Mouse (Mus musculus): Measurements from ENCODE around the gene Hoxb1.

The Hoxb1 gene

DNA sequence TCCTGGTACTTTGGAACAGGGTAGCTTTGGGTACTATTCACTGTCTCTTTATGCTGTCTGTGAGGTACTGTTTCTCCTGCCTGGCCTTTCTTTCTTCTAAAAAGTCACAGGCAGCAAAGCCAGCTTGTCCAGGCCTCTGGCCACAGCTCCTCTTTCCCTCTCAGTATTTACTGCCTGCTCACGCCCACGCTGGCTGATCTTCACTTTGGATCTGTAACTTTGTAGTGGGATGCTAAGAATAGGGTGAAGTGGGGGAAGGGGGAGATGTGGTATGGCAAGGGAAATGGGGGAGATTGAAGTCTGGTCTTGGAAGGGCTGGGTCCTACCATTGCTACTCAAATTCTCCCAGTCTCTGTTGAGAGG lies 31.6 kb upstream of the Hoxb1 start:
- no peak for DNase-seq (ENCODE audit: inconsistent ontology term)

DNA sequence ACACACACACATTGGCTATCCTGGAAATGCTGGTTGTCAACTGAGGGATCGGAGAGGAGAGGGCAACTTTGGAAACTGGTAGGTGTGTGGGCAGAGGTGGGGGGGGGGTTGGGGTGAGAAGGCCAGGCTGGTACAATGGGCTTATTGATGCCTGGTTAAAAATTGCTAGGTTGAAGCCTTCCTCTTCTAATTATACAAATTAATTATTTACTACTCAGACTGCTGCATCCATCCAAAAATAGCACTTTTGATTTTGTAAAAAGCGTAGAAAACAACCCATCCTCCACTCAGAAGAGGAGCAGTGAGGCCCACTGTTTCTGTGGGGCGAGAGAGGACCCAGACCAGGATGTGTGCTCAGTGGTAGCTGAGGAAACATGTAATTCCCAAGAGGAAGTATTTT lies 30.6 kb upstream of the Hoxb1 start:
- DNase-seq (ENCODE audit: inconsistent ontology term) = no peak

DNA sequence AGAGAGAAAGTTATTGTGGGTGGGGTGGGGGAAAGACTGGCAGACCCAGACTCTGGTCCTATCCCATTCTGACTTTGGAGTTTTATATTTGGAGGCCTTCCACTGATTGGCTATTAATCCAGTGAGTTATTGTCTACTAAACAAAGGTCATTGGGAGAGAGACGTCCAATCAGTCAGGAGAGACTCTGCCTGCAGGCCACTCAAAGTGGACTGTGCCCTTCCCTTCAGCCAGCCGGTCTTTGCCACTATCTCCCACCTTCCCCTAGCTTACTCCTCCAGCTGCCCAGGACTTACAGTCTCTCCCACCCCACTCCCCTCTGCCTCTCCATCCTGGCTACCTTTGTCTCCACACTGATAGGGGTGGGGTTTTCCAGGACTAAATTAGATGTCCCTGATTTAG lies 29.0 kb upstream of the Hoxb1 start:
- DNase-seq (ENCODE audit: inconsistent ontology term) = no peak

DNA sequence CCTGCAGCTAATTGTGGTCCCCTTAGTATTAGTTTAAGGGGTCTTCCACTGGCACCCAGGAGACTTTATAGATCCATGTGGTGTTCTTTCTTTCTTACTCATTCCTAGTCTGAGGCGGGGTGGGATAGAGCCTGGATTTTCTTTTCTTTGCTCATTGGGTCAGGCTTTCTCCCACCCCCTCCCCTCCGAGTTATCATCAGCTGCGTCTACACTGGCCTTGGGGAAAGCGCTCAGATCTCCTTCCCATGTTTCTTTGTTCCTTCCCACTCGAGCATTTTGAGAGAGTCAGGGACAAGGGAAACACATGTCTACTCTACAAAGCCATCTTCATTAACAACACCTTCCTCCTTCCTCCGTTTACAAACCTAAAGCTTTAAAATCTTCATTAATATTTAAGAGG lies 28.5 kb upstream of the Hoxb1 start:
- DNase-seq (ENCODE audit: inconsistent ontology term) = no peak

DNA sequence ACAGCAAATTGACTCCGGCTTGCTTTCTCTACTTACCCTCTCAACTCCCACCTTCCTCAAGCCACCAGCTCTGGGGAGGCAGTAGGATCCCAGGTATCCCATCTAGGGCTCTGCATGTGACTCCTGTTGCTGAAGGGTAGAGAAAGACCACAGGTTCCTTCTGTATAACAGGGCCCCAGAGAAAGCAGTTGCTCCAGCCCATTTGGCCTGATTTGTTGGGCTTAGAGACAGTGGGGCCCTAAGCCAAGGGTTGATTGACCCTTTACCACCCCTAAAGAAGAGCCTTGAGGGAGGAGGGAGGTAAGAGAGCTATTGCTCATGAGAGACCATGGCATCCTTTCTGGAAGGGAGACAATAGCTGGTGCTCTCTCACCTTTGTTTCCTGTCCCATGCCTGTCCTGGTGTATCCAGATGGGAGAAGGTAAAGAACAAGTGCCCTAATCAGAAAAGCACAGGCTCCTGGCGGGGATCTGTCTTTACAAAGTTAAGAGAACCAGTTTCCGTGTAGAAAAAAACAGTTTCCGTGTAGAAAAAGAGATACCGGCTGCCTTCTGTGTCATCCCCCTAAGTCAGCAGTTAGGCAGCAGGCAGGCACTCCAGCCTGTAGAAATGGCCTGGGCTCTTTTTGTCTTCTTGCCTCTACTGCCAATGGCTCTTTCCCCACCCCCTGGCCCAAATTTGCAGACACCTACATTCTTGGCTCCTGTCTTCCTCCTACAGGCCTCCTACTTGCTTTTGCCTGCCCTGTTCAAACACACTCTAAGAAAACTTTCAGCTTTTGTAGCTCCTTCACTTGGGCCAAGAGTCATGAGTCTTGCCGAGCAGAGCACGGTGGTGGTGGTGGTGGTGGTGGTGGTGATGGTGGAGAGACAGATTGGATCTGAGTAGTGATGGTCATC lies 26.3 kb upstream of the Hoxb1 start:
- no peak for DNase-seq (ENCODE audit: inconsistent ontology term)

DNA sequence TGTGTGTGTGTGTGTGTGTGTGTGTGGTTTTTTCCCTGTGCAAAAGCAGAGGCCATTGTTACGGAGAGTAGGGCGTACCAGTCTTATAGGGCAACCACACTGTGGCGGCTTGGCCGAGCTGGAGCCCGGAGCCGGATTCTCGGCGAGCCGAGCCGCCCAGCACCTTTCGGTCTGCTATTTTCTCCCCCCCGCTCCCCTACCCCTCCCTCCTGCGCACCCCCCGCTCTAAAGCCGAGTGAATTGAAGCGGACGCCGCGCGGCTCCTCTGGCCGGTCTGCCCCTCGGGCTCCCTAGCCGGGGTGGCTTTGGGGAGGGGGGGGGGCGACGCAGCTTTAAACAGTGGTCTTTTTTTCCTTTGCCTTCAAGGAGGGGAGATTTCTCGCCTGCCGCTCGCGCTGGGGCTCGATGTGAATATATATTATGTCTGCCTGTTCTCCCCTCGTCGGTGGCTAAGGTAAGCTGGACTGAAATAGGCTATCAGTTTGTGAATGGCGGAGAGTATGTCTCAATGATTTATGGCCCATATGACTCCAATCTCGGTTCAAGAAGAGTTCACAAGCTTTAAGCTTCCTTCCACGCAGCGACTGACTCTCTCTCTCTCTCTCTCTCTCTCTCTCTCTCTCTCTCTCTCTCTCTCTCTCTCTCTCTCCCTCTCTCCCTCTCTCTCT lies 24.7 kb upstream of the Hoxb1 start:
- no peak for DNase-seq (ENCODE audit: inconsistent ontology term)

DNA sequence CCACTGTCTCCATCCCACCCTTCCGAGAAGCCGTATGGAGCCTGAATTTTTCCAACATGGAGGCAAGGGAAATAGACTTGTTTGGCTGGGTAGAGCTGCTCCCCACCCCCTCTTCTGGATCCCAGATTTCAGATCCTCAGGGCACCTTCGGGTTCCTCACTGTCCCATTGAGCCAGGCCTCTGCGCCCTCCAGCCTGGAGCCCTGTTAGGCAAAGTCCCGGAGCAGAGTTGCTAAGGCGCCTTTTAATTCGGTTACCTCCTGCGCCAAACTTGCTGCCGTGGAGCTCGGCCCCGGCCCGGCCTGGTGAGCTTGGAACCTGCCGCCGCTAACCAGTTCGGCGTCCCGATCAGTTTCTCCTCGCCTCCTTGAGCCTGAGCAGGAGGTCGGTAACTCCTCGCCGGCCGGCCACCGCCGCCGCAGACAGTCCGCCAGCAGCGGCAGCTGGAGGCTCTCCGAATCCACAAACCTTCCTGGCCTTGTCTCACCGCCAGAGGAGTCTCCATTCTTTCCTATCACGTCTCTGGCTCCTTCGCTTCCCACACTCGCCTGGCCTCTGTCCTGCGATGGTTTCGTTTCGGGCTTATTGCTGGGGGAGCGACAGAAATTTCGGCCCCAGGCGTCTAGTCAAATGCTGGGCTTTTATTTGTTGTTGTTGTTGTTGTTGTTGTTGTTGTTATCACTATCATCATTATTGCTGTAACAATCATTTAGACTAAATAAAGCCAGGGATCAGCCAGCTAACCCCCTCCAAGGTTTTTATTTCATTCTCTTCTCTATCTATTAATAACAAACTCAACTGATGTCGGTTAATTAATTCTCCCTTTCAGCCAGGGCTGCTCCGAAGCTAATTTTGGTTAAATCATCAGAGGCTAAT lies 23.6 kb upstream of the Hoxb1 start:
- peak; percentile 40 for DNase-seq (ENCODE audit: inconsistent ontology term)

DNA sequence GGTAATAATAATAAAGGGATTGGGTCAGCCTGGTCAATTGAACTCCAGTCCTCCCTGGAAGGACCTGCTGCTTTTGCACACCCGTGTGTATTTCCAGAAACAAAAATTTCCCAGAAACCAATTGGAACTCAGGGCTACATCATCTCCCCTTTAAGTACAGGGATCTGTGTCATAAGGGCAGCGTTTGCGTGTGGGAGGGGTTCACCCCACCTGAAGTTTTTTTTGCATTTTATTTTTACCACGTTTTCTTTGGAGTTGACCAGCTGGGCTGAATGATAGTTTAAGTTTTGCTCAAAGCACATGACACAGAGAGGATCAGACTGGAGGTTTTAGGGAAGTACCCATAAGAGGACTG lies 23.0 kb upstream of the Hoxb1 start:
- DNase-seq (ENCODE audit: inconsistent ontology term) = no peak

DNA sequence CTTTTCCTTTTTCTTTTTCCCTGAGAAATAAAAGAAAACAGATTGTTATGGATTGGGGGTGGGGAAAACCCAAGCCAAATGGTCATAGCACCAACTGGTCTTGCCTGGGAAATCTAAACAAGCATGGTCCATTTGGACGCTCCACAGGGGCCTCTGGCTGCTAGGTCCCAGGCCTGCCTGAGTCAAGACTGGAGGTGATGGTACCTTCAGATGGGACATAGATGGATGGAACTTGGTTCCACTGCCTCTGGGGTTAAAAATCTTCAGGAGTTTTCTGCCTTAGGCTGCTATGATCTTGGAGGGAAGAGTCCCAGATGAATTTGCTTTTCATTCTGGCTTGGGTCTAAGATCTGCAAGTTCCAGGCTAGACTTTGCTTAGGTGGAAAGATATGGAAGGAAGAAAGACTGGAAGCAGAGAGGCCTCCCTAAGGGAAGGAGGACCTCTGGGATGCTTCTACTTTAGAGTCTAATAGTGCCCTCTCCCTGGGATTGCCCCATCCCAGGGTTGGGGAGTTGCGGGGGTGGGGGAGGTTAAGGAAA lies 22.3 kb upstream of the Hoxb1 start:
- DNase-seq (ENCODE audit: inconsistent ontology term) = no peak

DNA sequence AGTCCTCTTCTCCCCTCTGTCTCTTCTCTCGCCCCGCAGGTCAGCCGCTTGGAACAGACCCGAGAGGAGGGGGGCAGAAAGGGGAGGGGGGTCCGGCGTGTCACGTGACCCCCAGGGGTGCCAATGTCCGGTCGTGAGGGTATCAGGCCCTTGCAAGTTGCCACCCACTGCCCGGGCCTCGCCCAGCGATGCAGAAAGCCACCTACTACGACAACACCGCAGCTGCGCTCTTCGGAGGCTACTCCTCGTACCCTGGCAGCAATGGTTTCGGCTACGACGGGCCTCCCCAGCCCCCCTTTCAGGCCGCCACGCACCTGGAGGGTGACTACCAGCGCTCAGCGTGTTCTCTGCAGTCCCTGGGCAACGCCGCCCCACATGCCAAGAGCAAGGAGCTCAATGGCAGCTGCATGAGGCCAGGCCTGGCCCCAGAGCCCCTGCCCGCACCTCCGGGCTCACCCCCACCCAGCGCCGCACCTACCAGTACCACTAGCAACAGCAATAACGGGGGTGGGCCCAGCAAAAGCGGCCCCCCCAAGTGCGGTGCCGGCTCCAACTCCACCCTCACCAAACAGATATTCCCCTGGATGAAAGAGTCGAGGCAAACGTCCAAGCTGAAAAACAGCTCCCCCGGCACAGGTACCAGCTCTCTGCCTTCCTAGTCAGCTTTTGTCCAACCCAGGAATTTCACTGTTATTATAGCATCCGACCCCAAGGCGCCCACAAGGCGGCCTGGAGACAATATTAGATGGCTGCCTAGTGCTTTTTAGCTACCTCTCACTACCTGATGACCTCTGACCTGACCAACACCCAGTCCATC lies 21.3 kb upstream of the Hoxb1 start:
- no peak for DNase-seq (ENCODE audit: inconsistent ontology term)

DNA sequence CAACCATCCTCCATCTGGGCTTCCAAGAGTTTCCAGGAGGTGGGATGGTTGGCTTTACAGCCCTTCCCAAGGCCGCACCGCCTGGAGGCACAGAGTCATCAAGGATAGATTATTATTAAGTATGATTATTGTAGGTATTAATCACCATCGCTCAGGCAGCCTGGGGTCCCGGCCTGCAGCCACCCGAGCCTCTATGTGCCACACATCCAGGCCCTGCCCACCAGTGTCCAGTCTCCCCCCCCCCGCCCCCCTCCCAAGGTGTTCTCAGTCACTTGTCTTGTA lies 20.7 kb upstream of the Hoxb1 start:
- DNase-seq (ENCODE audit: inconsistent ontology term) = no peak

DNA sequence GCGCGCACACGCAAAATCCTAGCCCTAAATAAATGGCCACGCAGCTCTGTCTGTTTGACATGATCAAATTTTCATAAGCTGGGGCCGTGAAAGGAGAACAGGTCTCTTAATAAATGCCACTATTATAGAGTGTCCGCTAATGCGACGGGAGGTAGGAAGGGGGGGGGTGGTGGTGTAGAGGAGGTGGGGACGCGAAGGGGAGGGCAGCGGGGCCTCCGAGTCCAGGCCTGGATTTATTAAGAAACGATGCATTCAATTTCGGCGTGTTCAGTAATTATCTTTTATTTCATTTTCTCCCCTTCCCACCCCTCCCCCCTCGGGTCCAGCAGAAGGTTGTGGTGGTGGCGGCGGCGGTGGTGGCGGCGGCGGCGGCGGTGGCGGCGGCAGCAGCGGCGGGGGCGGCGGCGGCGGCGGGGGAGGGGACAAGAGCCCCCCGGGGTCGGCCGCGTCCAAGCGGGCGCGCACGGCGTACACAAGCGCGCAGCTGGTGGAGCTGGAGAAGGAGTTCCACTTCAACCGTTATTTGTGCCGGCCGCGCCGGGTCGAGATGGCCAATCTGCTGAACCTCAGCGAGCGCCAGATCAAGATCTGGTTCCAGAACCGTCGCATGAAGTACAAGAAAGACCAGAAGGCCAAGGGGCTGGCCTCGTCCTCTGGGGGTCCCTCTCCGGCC lies 20.2 kb upstream of the Hoxb1 start:
- no peak for DNase-seq (ENCODE audit: inconsistent ontology term)

DNA sequence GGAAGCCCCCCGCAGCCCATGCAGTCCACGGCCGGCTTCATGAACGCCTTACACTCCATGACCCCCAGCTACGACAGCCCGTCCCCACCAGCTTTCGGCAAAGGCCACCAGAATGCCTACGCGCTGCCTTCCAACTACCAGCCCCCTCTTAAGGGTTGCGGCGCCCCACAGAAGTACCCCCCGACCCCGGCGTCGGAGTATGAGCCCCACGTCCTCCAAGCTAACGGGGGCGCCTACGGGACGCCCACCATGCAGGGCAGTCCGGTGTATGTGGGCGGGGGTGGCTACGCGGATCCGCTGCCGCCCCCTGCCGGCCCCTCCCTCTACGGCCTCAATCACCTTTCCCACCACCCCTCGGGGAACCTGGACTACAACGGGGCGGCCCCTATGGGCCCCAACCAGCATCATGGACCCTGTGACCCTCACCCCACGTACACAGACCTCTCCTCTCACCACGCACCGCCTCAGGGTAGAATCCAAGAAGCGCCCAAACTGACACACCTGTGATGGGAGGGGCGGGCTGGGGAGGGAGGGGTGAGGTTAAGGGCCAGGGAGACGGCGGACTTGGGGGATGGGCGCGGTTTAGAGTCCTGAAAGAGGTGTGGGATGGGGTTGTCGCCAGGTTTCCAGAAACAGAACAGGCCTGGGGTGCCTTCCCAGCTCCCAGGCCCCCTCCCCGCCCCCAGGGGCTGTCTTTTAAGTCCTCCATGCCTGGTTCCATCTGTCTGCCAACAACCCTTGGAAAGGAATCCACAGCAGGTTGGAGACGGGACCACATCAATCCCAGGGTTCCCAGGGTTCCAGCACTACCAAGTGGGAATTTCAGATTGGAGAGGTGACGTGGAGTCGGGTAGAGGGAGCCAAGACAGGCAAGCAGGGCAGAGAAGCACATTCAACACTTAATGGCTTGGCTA lies 19.4 kb upstream of the Hoxb1 start:
- no peak for DNase-seq (ENCODE audit: inconsistent ontology term)

DNA sequence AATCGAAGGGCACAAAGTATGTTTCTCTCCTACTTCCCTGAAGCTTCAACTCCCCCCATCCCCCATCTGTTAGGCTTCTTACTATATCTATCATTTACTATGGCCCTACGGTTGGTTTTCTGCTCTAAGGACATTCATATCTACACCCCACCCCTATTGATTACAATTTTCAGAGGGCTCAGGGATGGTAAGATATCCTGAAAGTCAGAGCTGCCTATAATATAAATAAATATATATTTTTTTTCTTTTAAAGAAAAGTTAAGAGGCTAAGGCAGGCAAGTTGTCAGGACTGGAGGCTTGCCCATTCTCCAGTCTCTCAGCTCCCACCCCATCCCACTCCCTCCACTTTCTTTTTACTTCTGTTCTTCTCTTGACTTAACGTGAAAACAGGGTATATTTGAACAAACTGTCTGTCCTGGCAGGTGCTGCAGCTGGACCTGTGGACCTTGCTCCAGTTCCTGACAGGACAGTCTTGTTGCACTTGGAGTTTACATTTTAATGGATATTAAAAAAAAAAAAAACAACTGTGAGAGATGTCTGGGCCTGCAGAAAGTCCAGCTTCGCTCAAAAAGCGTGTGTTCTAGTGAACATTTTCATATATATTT lies 18.5 kb upstream of the Hoxb1 start:
- no peak for DNase-seq (ENCODE audit: inconsistent ontology term)

DNA sequence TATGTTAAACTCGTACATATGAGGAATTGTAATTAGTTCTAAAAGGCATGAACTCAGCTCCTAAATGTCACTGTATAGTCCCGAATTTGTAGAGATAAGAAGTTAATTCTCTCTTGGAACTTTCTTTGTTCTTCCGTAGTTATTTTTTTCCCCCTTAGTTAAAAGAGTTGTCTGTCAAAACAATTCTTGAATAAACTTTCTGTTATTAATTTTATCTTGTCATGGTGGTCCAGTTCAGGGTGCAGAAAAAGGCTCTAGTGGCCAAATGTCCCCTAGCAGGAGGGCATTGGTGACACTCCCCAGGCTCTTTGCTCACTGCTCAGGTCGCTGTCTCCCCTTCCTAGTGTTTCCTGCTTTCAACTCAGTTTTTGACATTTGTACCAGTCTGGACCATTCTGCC lies 17.8 kb upstream of the Hoxb1 start:
- DNase-seq (ENCODE audit: inconsistent ontology term) = no peak

DNA sequence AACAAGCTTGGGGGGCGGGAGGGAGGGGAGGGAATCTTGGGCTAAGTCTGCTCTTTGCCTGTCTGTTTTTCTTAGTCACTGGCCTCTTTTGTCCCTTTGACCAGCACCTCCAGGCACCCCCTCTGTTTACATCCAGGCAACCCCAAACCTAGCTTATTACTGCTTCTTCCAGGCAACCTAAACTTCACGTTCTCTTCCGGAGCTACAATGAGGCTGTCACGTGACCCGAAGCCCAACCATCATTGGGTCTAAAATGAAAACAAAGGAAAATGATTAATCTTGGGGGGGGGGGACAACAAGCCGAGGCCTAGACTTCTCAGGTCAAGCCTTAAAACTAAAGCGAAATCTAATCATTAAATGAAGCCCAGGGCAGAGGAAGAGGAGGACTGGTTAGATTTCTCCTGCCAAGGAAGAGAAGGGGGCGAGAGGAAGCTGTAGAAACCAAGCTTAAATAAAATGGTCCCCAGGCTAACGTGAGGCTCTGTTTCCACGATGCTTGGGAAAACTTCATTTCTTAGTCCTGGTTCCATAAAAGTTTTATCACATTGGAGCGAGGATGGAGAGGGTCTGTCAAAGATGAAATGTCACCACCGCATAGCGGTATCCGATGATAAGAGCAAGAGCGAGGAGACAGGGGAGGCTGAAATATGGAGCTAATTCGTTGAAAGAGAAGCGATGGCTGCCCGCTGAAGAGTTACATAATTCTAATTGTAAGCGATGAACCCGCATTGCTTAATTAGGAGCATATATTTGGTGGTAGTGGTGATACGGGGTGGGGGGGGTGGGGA lies 17.2 kb upstream of the Hoxb1 start:
- no peak for DNase-seq (ENCODE audit: inconsistent ontology term)

DNA sequence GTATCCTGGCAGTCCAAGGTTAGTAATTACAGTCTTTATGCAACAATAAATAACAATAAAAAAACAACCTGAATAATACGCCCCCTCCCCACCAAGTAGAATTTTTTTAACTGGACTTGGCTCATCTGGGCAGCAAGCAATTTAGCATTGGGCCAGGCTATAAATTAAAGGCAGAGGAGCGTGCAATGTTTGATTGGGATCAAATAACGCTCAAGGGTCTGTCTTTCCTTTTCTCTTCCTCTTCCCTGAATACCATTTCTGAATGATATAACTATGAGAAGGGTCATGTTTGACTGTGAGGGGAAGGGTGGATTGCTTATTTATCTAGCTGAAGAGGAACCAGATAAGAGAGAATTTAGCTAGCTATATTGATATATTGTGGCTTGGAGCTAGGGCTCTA lies 16.6 kb upstream of the Hoxb1 start:
- no peak for DNase-seq (ENCODE audit: inconsistent ontology term)

DNA sequence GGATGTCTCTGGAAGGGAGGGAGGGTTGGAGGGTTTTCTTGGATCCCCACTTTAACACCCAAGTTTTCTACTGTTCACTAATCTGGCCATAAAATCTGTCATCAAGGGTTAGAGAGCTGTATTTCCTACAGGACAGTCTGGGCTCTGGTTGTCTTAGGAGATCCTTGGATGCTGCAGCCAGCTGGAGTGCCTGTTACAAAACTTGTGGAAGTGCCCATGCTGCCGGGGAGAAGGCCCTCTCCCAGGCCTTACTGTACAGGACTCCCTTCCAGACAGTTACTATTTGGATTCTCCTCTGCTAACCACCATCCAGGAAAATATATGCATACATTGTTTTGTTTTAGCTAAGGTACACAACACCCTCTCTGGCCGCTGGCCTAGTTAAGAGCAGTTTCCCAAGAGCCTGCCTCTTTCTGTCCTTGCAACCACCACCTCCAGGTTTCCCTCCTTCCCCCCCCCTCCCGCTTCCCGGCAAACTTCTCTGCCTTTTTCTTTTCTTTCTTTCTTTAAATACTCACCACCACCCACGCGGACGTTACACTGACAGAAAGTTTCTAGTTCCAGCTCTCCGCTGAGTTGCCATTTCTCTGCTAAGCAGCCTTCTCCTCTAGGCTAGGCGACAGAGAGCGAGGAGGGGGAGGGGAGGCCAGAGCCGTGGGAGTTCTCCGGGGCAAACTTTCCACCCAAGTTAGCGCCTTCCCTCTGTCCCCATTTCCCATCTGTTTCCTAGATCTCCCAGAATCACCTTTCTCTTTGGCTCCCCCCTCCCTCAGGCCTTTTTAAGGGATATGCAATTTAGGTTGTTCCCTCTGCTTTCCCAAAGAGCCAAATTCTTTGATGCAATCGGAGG lies 15.8 kb upstream of the Hoxb1 start:
- no peak for DNase-seq (ENCODE audit: inconsistent ontology term)
